Mouse (Mus musculus) adrenal gland, adult 2 months (tissue): ENCODE measurements around the gene Gm26992. TPM values are rescaled to one million over a fixed set of nuclear protein-coding genes. Genes with fewer than 3 reads are reported as not detected.
A peak's percentile ranks its signal among the peaks of the same experiment; 100 is the strongest.

Experiments used
- DNase-seq: peaks from one replicate; pipeline ENCODE4 v3.0.0; 2021
- polyA plus RNA-seq: library from polyadenylated mRNA; depleted of rRNA; stranded (reverse); fragments of >200 nt; gene quantifications from 2 replicates; pipeline ENCODE4 v1.2.3, GENCODE M21; 2012; rRNA removed
- total RNA-seq, 2 experiments: library from RNA; stranded (reverse); gene quantifications; 2 replicates each; pipeline ENCODE4 v1.2.3; 2021

Gene Gm26992
- total and polyA plus RNA-seq, 3 experiments, result not detected

GRCm38 (mm10) chrX:103484050-103484449, 62.2 kb downstream of the Gm26992 start:
- DNase-seq, result peak; percentile 47

GRCm38 (mm10) chrX:103490853-103491252, 69.0 kb downstream of the Gm26992 start:
- DNase-seq, result no peak

GRCm38 (mm10) chrX:103492398-103493256, 70.8 kb downstream of the Gm26992 start:
- peak; percentile 38 for DNase-seq

GRCm38 (mm10) chrX:103493351-103494173, 71.8 kb downstream of the Gm26992 start:
- DNase-seq, result peak; percentile 87

- DNase-seq, result no peak
Observed at GRCm38 (mm10) chrX:103499374-103499773, 77.6 kb downstream of the Gm26992 start.

GRCm38 (mm10) chrX:103500137-103500536, 78.3 kb downstream of the Gm26992 start:
- no peak for DNase-seq

- DNase-seq, result no peak
Observed at GRCm38 (mm10) chrX:103508218-103508617, 86.4 kb downstream of the Gm26992 start.

- DNase-seq, result peak; percentile 52
Observed at GRCm38 (mm10) chrX:103509168-103510019, 87.6 kb downstream of the Gm26992 start.

- peak; percentile 59 for DNase-seq
Observed at GRCm38 (mm10) chrX:103514782-103515181, 93.0 kb downstream of the Gm26992 start.

GRCm38 (mm10) chrX:103515346-103515745, 93.5 kb downstream of the Gm26992 start:
- peak; percentile 9 for DNase-seq

- DNase-seq, result no peak
Observed at GRCm38 (mm10) chrX:103518798-103519197, 97.0 kb downstream of the Gm26992 start.

- no peak for DNase-seq
Observed at GRCm38 (mm10) chrX:103519547-103519946, 97.7 kb downstream of the Gm26992 start.

- DNase-seq, result no peak
Observed at GRCm38 (mm10) chrX:103521221-103521716, 99.5 kb downstream of the Gm26992 start.

GRCm38 (mm10) chrX:103529185-103529584, 107.4 kb downstream of the Gm26992 start:
- DNase-seq, result peak; percentile 85

Other genes starting within 250 kb of the Gm26992 start
- 1 to 10 TPM in 1 of 2 experiments, under 1 TPM in 1; 0.81 to 1.4 TPM for gene Nap1l2, start 235.4 kb upstream of the Gm26992 start, total RNA-seq
- gene Nap1l2, start 235.4 kb upstream of the Gm26992 start, polyA plus RNA-seq, result 0.12 and 0.17 TPM in 2 replicates
- not detected for gene Cdx4, start 100.6 kb upstream of the Gm26992 start, total RNA-seq
- gene Cdx4, start 100.6 kb upstream of the Gm26992 start, polyA plus RNA-seq, result 0.04 TPM in 1 of 2 replicates, not detected in the other
- gene Chic1, start 65.5 kb upstream of the Gm26992 start, total RNA-seq, result 1 to 10 TPM; 4.2 to 7.9 TPM
- gene Chic1, start 65.5 kb upstream of the Gm26992 start, polyA plus RNA-seq, result 0.15 and 0.17 TPM in 2 replicates
- gene Tsx, start 7.5 kb upstream of the Gm26992 start, total RNA-seq, result not detected
- gene Tsx, start 7.5 kb upstream of the Gm26992 start, polyA plus RNA-seq, result not detected in 2 replicates
- not detected for gene Zcchc13, start 208.6 kb downstream of the Gm26992 start, total RNA-seq
- gene Zcchc13, start 208.6 kb downstream of the Gm26992 start, polyA plus RNA-seq, result not detected in 2 replicates